Mouse (Mus musculus) heart, adult 2 months (tissue): Measurements from ENCODE around the gene Fscn1.

ENCODE experiments used
- CTCF ChIP-seq: fragments of 200-600 bp; IDR thresholded peaks from 2 replicates; pipeline ENCODE4 v1.8.1; 2022; ENCODE audit warnings: antibody characterized with exemption, mild to moderate bottlenecking, moderate library complexity
- EP300 ChIP-seq: fragments of 200-500 bp; IDR thresholded peaks from 2 replicates; pipeline ENCODE4 v1.6.1; 2011; ENCODE audit warnings: low read depth, low read length, control low read depth; ENCODE audit not compliant: insufficient read depth

GRCm38 (mm10) chr5:142989167-142989566, 29.0 kb downstream of the Fscn1 start:
- TF ChIP-seq CTCF: no peak
- no peak for TF ChIP-seq EP300
